Mouse (Mus musculus): ENCODE measurements around the gene Lpcat3.

DNA sequence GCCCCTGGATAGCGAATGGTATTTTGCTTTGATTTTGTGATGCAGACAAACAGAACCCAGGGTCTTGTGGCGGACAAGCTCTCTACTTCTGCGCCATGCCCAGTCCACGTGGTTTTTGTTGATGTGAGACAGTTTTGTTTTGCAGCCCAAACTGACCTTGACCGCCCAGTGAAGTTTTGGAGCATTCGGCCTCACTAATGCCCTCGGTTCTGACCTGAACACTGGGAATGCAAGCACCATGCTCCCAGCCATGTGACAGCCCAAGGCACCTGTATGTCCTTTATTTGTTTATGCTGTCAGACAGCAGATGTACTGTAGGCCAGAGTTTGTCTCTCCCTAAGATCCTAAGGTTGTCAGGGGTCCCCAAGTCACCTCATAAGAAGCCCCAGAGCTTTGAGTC, 11.8 kb downstream of the Lpcat3 start:
- no peak for TF ChIP-seq CTCF (IDR thresholded peaks at IDR 0.05; ENCODE audit: borderline replicate concordance, extremely low read depth, insufficient read depth, insufficient read length)
- no peak for TF ChIP-seq POLR2A (IDR thresholded peaks at IDR 0.05; ENCODE audit: borderline replicate concordance, extremely low read depth, insufficient read depth, insufficient read length, poor library complexity, severe bottlenecking)
